Comparison of ENCODE assay signal across 8 mouse cellular contexts in the genomic region with DNA sequence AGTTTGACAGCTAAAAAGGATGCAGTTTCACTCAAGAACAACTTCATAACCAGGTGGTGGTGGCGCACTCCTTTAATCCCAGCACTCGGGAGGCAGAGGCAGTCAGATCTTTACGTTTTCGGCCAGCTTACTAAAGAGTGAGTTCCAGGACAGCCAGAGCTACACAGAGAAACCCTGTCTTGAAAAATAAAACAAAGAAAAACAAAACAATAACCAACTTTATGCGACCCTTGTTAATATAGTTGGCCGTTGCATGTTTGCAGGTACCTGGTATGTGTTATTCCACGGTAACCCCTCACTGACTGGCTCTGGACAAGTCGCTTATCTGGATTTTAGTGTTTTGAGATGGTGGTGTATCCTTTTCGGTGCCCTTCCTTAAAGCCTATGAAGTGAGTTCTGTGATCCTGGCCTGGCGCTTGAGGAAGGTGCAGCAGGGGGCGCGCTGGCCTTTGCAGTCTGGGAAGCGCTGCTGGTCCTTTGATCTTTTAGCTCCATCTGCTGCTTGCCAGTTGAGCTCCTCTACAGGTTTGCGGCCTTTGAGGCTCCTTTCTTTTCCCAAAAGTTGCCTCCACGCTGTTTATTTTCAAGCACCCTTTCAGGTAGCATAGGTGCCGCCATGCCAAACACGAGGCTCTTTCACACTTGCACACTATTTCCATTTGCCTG. TPM values are rescaled to one million over a fixed set of nuclear protein-coding genes. Genes with fewer than 3 reads are reported as not detected.
DNase-seq lines count a peak whose midpoint lies in the region; ATAC-seq lines count a peak whose summit lies in the region.

A gene (minus strand): TSS at position 430 of the 666 bp plus-strand sequence.

- peaks cover 13% of the 10 kb centered on the region for H3K36me3 ChIP-seq in forebrain, embryonic 10.5 days (replicated peaks)
- 0 out of 2 replicates have a peak, but pooled peaks cover 6% of the 10 kb centered on the region for H3K36me3 ChIP-seq in heart, embryonic 15.5 days
- 0 out of 2 replicates have a peak, but pooled peaks cover 5% of the 10 kb centered on the region for H3K36me3 ChIP-seq in liver, embryonic 15.5 days (replicated peaks)
- no peaks in the 10 kb centered on the region; the same call in none of the 2 replicates for H3K36me3 ChIP-seq in neural tube, embryonic 12.5 days

- ATAC-seq in heart, embryonic 15.5 days (replicated peaks; ENCODE audit: insufficient number of reproducible peaks, insufficient read depth, low FRiP score, low read depth), result no peak
- ATAC-seq in liver, embryonic 15.5 days (ENCODE audit: insufficient read depth), result peak; percentile 37; the same call in 1 of the 2 replicates
- ATAC-seq in neural tube, embryonic 12.5 days (ENCODE audit: low FRiP score, low read depth), result peak; percentile 59

- 10% methylated on average over 17 of the region's 17 CpGs for WGBS in forebrain, embryonic 10.5 days
- 7% methylated on average over 17 of the region's 17 CpGs for WGBS in heart, embryonic 15.5 days
- 6% methylated on average over 17 of the region's 17 CpGs for WGBS in liver, embryonic 15.5 days (ENCODE audit: insufficient replicate concordance)
- 10% methylated on average over 17 of the region's 17 CpGs for WGBS in neural tube, embryonic 12.5 days

- no peaks in the 10 kb centered on the region for H3K27me3 ChIP-seq in forebrain, embryonic 10.5 days (ENCODE audit: poor library complexity, severe bottlenecking)
- no peaks in the 10 kb centered on the region for H3K27me3 ChIP-seq in heart, embryonic 15.5 days
- H3K27me3 ChIP-seq in liver, embryonic 15.5 days, result no peaks in the 10 kb centered on the region
- H3K27me3 ChIP-seq in neural tube, embryonic 12.5 days (replicated peaks), result no peaks in the 10 kb centered on the region

- DNase-seq in CD8-positive naive resting alpha-beta T cell, adult 2 months (ENCODE audit: low read depth in 2 of 2, low spot score in 2 of 2), result peak; percentile 60 to 71
- DNase-seq in c-Kit-negative CD71-positive TER-119-positive erythroid progenitor cells, embryonic 14.5 days (ENCODE audit: low read depth, low spot score), result peak; percentile 57
- DNase-seq in forebrain, embryonic 10.5 days (ENCODE audit: extremely low spot score, low spot score), result peak; percentile 82
- DNase-seq in kidney, postnatal 25 days, result peak; percentile 92
- DNase-seq in telencephalon, adult 2 months (ENCODE audit: low read depth, low spot score), result peak; percentile 50

- H3K9me3 ChIP-seq in forebrain, embryonic 10.5 days, result no peaks in the 10 kb centered on the region
- H3K9me3 ChIP-seq in heart, embryonic 15.5 days (replicated peaks), result no peaks in the 10 kb centered on the region
- H3K9me3 ChIP-seq in liver, embryonic 15.5 days (replicated peaks), result no peaks in the 10 kb centered on the region
- no peaks in the 10 kb centered on the region for H3K9me3 ChIP-seq in neural tube, embryonic 12.5 days

- H3K4me3 ChIP-seq in forebrain, embryonic 10.5 days, result peak within 1 kb of the TSS; percentile 82
- H3K4me3 ChIP-seq in heart, embryonic 15.5 days, result peak within 1 kb of the TSS; percentile 89
- peak within 1 kb of the TSS; percentile 82 for H3K4me3 ChIP-seq in liver, embryonic 15.5 days (replicated peaks)
- H3K4me3 ChIP-seq in neural tube, embryonic 12.5 days, result peak within 1 kb of the TSS; percentile 82

- peak within 1 kb of the TSS; percentile 88 for H3K9ac ChIP-seq in heart, embryonic 15.5 days
- H3K9ac ChIP-seq in liver, embryonic 15.5 days, result peak within 1 kb of the TSS; percentile 77
- H3K9ac ChIP-seq in neural tube, embryonic 12.5 days, result peak within 1 kb of the TSS; percentile 93

- peak within 1 kb of the TSS; percentile 80 for H3K4me2 ChIP-seq in heart, embryonic 15.5 days
- H3K4me2 ChIP-seq in liver, embryonic 15.5 days, result peak within 1 kb of the TSS; percentile 90
- H3K4me2 ChIP-seq in neural tube, embryonic 12.5 days (replicated peaks), result peak within 1 kb of the TSS; percentile 79

- H3K4me1 ChIP-seq in forebrain, embryonic 10.5 days, result peaks cover 24% of the 10 kb centered on the region
- H3K4me1 ChIP-seq in heart, embryonic 15.5 days (replicated peaks), result peaks cover 16% of the 10 kb centered on the region
- peaks cover 33% of the 10 kb centered on the region for H3K4me1 ChIP-seq in liver, embryonic 15.5 days (replicated peaks)
- peaks cover 8% of the 10 kb centered on the region for H3K4me1 ChIP-seq in neural tube, embryonic 12.5 days

- H3K27ac ChIP-seq in forebrain, embryonic 10.5 days, result peak within 1 kb of the TSS; percentile 96
- peak within 1 kb of the TSS; percentile 72 for H3K27ac ChIP-seq in heart, embryonic 15.5 days
- peak within 1 kb of the TSS; percentile 80 for H3K27ac ChIP-seq in liver, embryonic 15.5 days (replicated peaks)
- H3K27ac ChIP-seq in neural tube, embryonic 12.5 days, result no peak within 1 kb of the TSS

RNA-seq across cellular contexts. Expression of the gene that starts here (rescaled TPM):
- polyA plus RNA-seq in forebrain, embryonic 10.5 days (2016; fragmentation: Nextera tagmentation; extraction: Ambion mirVana), result 53.2 and 56.2 TPM in 2 replicates
- 63.2 and 68.2 TPM in 2 replicates for polyA plus RNA-seq in heart, embryonic 15.5 days (2015; fragmentation: Nextera tagmentation; extraction: Ambion mirVana)
- 22.8 and 24.3 TPM in 2 replicates for polyA plus RNA-seq in liver, embryonic 15.5 days (2015; fragmentation: Nextera tagmentation; extraction: Ambion mirVana)
- polyA plus RNA-seq in neural tube, embryonic 12.5 days (2016; fragmentation: Nextera tagmentation; extraction: Ambion mirVana), result 47.5 and 52.5 TPM in 2 replicates
